Mouse (Mus musculus) heart, embryonic 14.5 days (tissue): ENCODE measurements around the gene Atg9a. TPM values are rescaled to one million over a fixed set of nuclear protein-coding genes. Genes with fewer than 3 reads are reported as not detected.

Source experiments
- ATAC-seq: fragments of 200-750 bp; cut with Nextera tagmentation; 2 replicates; pipeline ENCODE4 v1.8.0; 2017; ENCODE audit warnings: low read depth, moderate TSS enrichment; ENCODE audit not compliant: insufficient number of reproducible peaks, insufficient read depth, low FRiP score
- H3K27ac ChIP-seq, 2 experiments: fragments of 200-500 bp in 1 of 2; fragments of 300-500 bp in 1 of 2; sonication (generic) in 1 of 2; replicated peaks in 1 of 2; 2 replicates each; pipeline ENCODE4 v1.5.1; 2012 to 2014; ENCODE audit warnings: low read depth in 2 of 2, low read length in 2 of 2, control low read depth in 1 of 2, mild to moderate bottlenecking in 1 of 2, mixed read lengths in 1 of 2; ENCODE audit not compliant: control insufficient read depth in 1 of 2, insufficient read depth in 1 of 2
- H3K27me3 ChIP-seq: fragments of 300-500 bp; sonication (generic); 2 replicates; pipeline ENCODE4 v1.6.1; 2014; ENCODE audit warnings: mild to moderate bottlenecking, low read length, control low read depth; ENCODE audit not compliant: control insufficient read depth, insufficient read depth
- H3K36me3 ChIP-seq: fragments of 300-500 bp; sonication (generic); 2 replicates; pipeline ENCODE4 v1.6.1; 2014; ENCODE audit warnings: mild to moderate bottlenecking, control low read depth, low read length, mixed read lengths; ENCODE audit not compliant: control insufficient read depth, insufficient read depth
- H3K4me1 ChIP-seq, 2 experiments: fragments of 200-500 bp in 1 of 2; fragments of 300-500 bp in 1 of 2; sonication (generic) in 1 of 2; 2 replicates each; pipeline ENCODE4 v1.6.1; 2012 to 2014; ENCODE audit warnings: low read length in 2 of 2, control low read depth in 1 of 2, mixed read lengths in 1 of 2; ENCODE audit not compliant: control insufficient read depth in 2 of 2, insufficient read depth in 2 of 2
- H3K4me2 ChIP-seq: fragments of 300-500 bp; sonication (generic); 2 replicates; pipeline ENCODE4 v1.6.1; 2014; ENCODE audit warnings: mild to moderate bottlenecking, low read length
- H3K4me3 ChIP-seq, 2 experiments: fragments of 200-500 bp in 1 of 2; fragments of 300-500 bp in 1 of 2; sonication (generic) in 1 of 2; 2 replicates each; pipeline ENCODE4 v1.5.1; 2012 to 2014; ENCODE audit warnings: low read length in 2 of 2, mild to moderate bottlenecking in 2 of 2, control low read depth in 1 of 2, low read depth in 1 of 2, moderate library complexity in 1 of 2; ENCODE audit not compliant: control insufficient read depth in 1 of 2, insufficient read depth in 1 of 2
- H3K9ac ChIP-seq: fragments of 300-500 bp; sonication (generic); 2 replicates; pipeline ENCODE4 v1.6.1; 2014; ENCODE audit warnings: mild to moderate bottlenecking, low read length
- H3K9me3 ChIP-seq: fragments of 300-500 bp; sonication (generic); 2 replicates; pipeline ENCODE4 v1.6.1; 2016; ENCODE audit warnings: low read length, control low read depth; ENCODE audit not compliant: control insufficient read depth
- WGBS: fragments of 180-500 bp; shearing (Covaris S2); extraction: QIAGEN DNeasy Blood & Tissue Kit; methylation state at CpG from one replicate; pipeline ENCODE4 v1.1.7; 2014; 5-methylcytosine and 5-hydroxymethylcytosine counted together
- polyA plus RNA-seq: library from polyadenylated mRNA; unstranded; fragments of >200 nt; fragmentation: Nextera tagmentation; extraction: Ambion mirVana; gene quantifications from 2 replicates; pipeline ENCODE4 v1.2.1, GENCODE M21; 2014

The Atg9a gene
- polyA plus RNA-seq, 1 experiment from 2014 or later = 29.2 TPM

GRCm38 (mm10) chr1:75230335-75230994 lies 38.5 kb upstream of the Atg9a start:
- Histone ChIP-seq H3K9ac (no peak overlapping the region), H3K4me3 (no peak overlapping the region), H3K9me3 (no peaks in the 10 kb centered on the region), H3K27me3 (no peaks in the 10 kb centered on the region), H3K27ac (no peak overlapping the region), H3K4me1 (peaks cover 6 to 14% of the 10 kb centered on the region in 2 experiments), H3K4me2 (no peak overlapping the region), H3K36me3 (no peaks in the 10 kb centered on the region)
- WGBS = 70% methylated on average over 7 of the region's 7 CpGs
- no peak for ATAC-seq

- Histone ChIP-seq H3K27ac (no peak overlapping the region), H3K9ac (no peak overlapping the region), H3K27me3 (no peaks in the 10 kb centered on the region), H3K9me3 (no peaks in the 10 kb centered on the region), H3K4me3 (no peak overlapping the region), H3K36me3 (no peaks in the 10 kb centered on the region), H3K4me1 (peaks cover 3% of the 10 kb centered on the region in 2 experiments; a peak in 2 of 4 replicates), H3K4me2 (no peak overlapping the region)
- WGBS = 56% methylated on average over 4 of the region's 4 CpGs
- no peak for ATAC-seq
Measured at GRCm38 (mm10) chr1:75229158-75229557, 37.2 kb upstream of the Atg9a start.

- no peaks in the 10 kb centered on the region for H3K9me3 ChIP-seq
- 61% methylated on average over 1 of the region's 1 CpGs for WGBS
- no peak overlapping the region for H3K4me2 ChIP-seq
- ATAC-seq = no peak
- H3K36me3 ChIP-seq = no peaks in the 10 kb centered on the region
- H3K4me3 ChIP-seq = no peak overlapping the region
- peaks cover 3% of the 10 kb centered on the region in 2 experiments; a peak in 2 of 4 replicates for H3K4me1 ChIP-seq
- peak overlapping the region in 1 of 2 experiments; percentile 57; a peak in 2 of 4 replicates for H3K27ac ChIP-seq
- no peaks in the 10 kb centered on the region for H3K27me3 ChIP-seq
- no peak overlapping the region for H3K9ac ChIP-seq
Measured at GRCm38 (mm10) chr1:75227653-75228052, 35.7 kb upstream of the Atg9a start.

GRCm38 (mm10) chr1:75226138-75226537 lies 34.1 kb upstream of the Atg9a start:
- 51% methylated on average over 2 of the region's 2 CpGs for WGBS
- ATAC-seq = no peak
- Histone ChIP-seq H3K4me2 (no peak overlapping the region), H3K36me3 (no peaks in the 10 kb centered on the region), H3K9me3 (no peaks in the 10 kb centered on the region), H3K27ac (no peak overlapping the region), H3K4me1 (peaks cover 3% of the 10 kb centered on the region in 2 experiments; a peak in 2 of 4 replicates), H3K27me3 (peaks cover 6% of the 10 kb centered on the region), H3K9ac (no peak overlapping the region), H3K4me3 (no peak overlapping the region)

- H3K4me2 ChIP-seq = no peak overlapping the region
- H3K36me3 ChIP-seq = no peaks in the 10 kb centered on the region
- H3K4me3 ChIP-seq = no peak overlapping the region
- no peak for ATAC-seq
- H3K9ac ChIP-seq = no peak overlapping the region
- H3K9me3 ChIP-seq = no peaks in the 10 kb centered on the region
- H3K27ac ChIP-seq = no peak overlapping the region
- WGBS = 33% methylated on average over 3 of the region's 3 CpGs
- H3K4me1 ChIP-seq = peaks cover 3% of the 10 kb centered on the region in 2 experiments; a peak in 2 of 4 replicates
- H3K27me3 ChIP-seq = peaks cover 12% of the 10 kb centered on the region
Measured at GRCm38 (mm10) chr1:75225473-75225872, 33.5 kb upstream of the Atg9a start.

GRCm38 (mm10) chr1:75223532-75223931 lies 31.5 kb upstream of the Atg9a start:
- no peak for ATAC-seq
- no peak overlapping the region for H3K9ac ChIP-seq
- no peak overlapping the region for H3K4me2 ChIP-seq
- no peak overlapping the region for H3K4me3 ChIP-seq
- H3K27me3 ChIP-seq = peaks cover 24% of the 10 kb centered on the region
- H3K27ac ChIP-seq = no peak overlapping the region
- WGBS = 58% methylated on average over 6 of the region's 6 CpGs
- no peaks in the 10 kb centered on the region for H3K36me3 ChIP-seq
- H3K9me3 ChIP-seq = no peaks in the 10 kb centered on the region
- H3K4me1 ChIP-seq = peaks cover 7 to 9% of the 10 kb centered on the region in 2 experiments; a peak in 3 of 4 replicates

- peaks cover 7 to 13% of the 10 kb centered on the region in 2 experiments for H3K4me1 ChIP-seq
- H3K4me2 ChIP-seq = no peak overlapping the region
- H3K27me3 ChIP-seq = peaks cover 26% of the 10 kb centered on the region
- no peak for ATAC-seq
- 69% methylated on average over 6 of the region's 6 CpGs for WGBS
- no peak overlapping the region for H3K4me3 ChIP-seq
- H3K9me3 ChIP-seq = no peaks in the 10 kb centered on the region
- H3K27ac ChIP-seq = no peak overlapping the region
- no peak overlapping the region for H3K9ac ChIP-seq
- H3K36me3 ChIP-seq = no peaks in the 10 kb centered on the region
Measured at GRCm38 (mm10) chr1:75222926-75223325, 30.9 kb upstream of the Atg9a start.

- Histone ChIP-seq H3K36me3 (no peaks in the 10 kb centered on the region), H3K9ac (no peak overlapping the region), H3K4me3 (no peak overlapping the region), H3K4me1 (peaks cover 4 to 9% of the 10 kb centered on the region in 2 experiments), H3K27me3 (peaks cover 29% of the 10 kb centered on the region), H3K27ac (no peak overlapping the region), H3K9me3 (no peaks in the 10 kb centered on the region), H3K4me2 (no peak overlapping the region)
- 71% methylated on average over 3 of the region's 3 CpGs for WGBS
- ATAC-seq = no peak
Measured at GRCm38 (mm10) chr1:75221538-75221937, 29.5 kb upstream of the Atg9a start.
